Mouse (Mus musculus) kidney, postnatal 14 days (tissue): ENCODE measurements at regions not wholly inside any gene's neighbourhood (a gene's known extent, or its start where the extent isn't known, plus 50 kb on each side); places are given as distances from the start of the nearest gene placed in this dataset.
A peak's percentile ranks its signal among the peaks of the same experiment; 100 is the strongest.

Experiments
- DNase-seq: peaks from one replicate; pipeline ENCODE4 v3.0.0; 2022; ENCODE audit warnings: mixed read lengths

- no peak for DNase-seq
Observed at GRCm38 (mm10) chr10:67819534-67819933, 92.9 kb downstream of the Zfp365 start.

DNA sequence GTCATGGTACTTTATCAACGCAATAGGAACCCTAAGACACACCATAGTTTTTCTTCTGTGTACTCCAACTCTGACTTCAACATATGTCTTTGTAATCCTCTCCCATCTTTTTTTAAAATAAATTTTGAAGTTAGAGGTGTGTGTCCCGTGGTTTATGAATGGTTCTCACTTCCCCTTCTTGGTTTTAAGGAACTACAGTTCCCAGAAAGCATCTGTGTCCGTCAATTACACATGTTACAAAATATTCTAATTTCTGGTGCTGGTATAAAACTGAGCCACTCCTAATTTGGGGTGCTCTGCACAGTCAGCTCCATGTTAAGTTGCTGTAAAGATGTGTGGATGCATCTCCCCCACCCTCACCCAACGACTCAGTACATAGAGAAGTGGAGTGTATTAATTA is 98.6 kb downstream of the Zfp365 start:
- no peak for DNase-seq

DNA sequence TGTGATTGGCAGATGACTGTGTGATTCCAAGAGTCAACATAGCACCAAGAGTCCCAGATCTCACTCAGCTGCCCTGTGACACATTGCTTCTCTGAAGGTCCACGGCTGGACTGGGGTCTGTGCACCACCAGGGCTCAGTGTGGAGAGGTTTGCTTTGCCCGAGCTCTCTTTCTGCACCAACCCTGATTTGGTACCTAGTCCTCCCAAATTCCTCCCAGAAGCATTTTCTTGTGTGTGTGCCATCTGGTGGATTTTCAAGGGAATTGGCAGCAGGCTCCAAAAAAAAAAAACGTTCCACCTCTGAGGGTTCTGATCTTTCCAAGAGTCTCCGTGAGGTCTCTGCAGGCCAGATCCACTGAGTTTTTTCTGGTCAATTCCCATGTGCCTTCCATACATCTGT is 107.3 kb downstream of the Zfp365 start:
- DNase-seq: peak; percentile 14

DNA sequence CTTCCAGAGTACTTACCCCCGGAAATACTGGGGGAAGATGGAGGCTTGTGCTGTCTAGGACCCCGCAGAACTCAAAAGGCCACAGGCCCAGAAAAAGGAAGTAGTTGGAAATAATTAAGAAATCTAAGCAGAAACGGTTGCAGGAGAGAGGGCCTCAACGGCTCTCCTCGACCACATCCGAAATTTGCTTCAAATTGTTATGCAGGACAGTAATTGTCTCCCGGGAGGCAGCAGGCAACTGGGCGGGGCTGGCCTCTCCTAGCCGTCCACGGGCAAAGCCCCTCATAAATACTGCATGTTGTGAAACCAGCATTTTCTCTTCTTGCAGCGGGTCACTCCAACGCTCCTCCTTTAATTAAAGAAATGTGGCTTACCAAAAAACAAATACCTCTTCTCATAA is 107.8 kb downstream of the Zfp365 start:
- DNase-seq: peak; percentile 32

- DNase-seq: no peak
Observed at GRCm38 (mm10) chr10:67802156-67802555, 110.3 kb downstream of the Zfp365 start.

GRCm38 (mm10) chr10:67801619-67802018 is 110.8 kb downstream of the Zfp365 start:
- no peak for DNase-seq

DNA sequence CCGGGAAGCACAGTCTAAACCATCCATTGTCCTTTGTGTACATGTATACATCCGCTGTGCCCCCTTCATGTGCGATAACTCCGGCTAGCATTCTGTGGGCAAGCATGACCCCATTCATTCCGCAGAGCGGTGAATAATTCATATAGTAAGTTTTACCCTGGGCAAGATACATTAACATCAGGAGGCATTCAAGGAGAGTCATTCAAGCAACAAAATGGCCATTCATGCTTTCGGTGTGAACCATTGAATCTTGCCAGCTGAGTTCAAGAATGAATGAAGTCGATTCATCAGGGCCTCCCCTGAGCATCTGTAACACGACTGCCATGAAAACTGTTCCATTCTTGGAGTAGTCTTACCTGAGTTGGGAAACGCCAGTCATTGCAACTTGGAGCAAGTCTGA is 113.5 kb downstream of the Zfp365 start:
- no peak for DNase-seq

DNA sequence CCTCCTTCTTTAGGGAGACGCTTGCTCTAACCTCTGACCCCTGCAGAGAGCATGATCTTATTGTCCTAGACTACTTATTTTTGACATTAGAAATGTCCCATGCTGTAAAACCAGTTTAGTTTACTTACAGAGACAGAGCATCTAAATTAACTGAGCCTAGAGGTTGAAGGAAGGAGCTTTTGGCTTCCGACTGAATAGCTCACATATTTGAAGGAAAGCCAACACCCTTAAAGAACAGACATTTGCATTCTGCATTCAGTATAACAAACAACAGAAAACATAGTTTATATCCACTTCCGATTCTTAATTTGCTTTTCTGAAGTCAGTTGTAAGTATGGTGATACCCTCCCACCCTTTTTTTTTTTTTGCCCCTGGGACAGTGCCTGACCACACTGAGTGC is 119.3 kb downstream of the Zfp365 start:
- no peak for DNase-seq

- DNase-seq: no peak
Observed at GRCm38 (mm10) chr10:67789651-67790050, 122.8 kb downstream of the Zfp365 start.

- DNase-seq: peak; percentile 28
Observed at GRCm38 (mm10) chr10:67788116-67788515, 124.3 kb downstream of the Zfp365 start.

DNA sequence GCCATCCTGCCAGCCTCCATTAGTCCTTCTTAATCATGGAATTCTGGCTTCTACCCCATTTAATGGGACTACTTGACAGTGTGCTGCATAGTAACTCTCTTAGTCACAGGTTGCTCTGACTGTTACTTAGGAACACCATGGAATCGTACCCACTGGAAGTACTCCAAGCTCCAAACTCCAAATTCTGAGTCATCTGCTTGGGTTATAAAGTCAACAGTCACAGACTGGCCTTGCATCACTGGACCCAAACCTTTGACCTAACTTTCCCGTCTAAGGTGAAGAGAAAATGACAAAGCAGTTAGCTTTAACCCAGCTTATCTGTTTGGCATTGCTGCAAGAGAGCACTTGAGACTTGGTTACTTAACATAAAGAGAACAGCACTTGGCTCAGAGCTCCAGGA is 126.9 kb downstream of the Zfp365 start:
- DNase-seq: peak; percentile 27

GRCm38 (mm10) chr10:67778341-67778740 is 134.1 kb downstream of the Zfp365 start:
- peak; percentile 64 for DNase-seq

- DNase-seq: peak; percentile 59
Observed at GRCm38 (mm10) chr10:67777721-67778120, 134.7 kb downstream of the Zfp365 start.

DNA sequence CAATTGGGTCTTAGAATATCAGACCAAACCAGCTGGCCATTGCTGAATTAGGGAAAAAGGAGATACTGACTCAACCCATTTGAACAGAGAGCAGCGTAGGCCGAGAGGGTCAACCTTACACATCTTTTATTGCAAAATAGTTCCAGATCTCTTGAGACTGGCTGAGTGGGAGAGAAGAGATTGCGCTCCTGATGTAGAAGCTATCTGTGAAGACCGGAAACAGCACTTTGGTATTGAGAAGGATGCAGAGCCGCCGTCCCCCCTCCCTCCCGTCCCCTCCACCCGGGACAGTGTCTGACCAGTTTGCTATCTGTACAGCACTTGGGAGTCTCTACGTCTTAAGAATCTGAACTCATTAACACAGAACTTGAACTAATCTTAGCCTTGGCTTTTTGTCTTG is 135.6 kb downstream of the Zfp365 start:
- DNase-seq: peak; percentile 60

GRCm38 (mm10) chr10:67771796-67772195 is 140.7 kb downstream of the Zfp365 start:
- peak; percentile 9 for DNase-seq

DNA sequence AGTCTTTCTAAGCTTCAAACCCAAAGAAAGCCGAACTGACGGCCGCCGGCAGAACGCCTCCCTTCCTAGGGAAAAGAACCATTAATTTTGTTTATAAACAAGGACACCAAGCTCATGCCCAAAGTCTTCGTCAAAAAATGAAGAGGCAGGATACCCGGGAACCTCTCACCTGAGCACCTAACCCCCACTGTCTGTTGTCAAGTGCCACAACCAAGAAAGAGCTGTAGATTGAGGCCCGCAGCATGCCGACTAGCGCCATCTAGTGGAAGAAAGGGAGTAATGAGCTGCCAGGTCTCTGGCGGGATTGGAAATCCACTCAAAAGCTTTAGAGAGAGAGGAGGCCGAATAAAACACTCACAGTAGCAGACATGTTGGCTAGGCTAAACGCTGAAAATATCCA is 146.4 kb downstream of the Zfp365 start:
- peak; percentile 59 for DNase-seq

DNA sequence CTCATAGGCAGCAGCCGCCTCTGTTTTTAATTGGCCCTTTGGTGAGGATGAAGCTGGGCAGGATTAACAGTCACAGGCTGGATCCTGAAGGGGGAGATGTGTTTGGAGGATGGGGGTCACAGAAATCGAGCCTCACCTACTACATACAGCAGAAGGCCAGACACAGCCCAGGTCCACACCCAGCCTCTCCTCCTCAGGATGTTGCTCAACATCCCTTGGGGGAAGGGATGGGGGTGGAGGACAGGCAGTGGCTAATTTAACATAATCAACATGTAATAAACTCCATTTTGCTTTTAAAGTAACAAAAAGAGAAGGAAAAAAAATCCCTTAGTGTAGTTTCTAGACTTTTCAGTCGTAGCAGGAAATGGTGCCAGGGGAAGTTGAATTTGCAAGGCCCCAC is 152.0 kb downstream of the Zfp365 start:
- DNase-seq: peak; percentile 27

GRCm38 (mm10) chr10:67748121-67748520 is 164.3 kb downstream of the Zfp365 start:
- no peak for DNase-seq

DNA sequence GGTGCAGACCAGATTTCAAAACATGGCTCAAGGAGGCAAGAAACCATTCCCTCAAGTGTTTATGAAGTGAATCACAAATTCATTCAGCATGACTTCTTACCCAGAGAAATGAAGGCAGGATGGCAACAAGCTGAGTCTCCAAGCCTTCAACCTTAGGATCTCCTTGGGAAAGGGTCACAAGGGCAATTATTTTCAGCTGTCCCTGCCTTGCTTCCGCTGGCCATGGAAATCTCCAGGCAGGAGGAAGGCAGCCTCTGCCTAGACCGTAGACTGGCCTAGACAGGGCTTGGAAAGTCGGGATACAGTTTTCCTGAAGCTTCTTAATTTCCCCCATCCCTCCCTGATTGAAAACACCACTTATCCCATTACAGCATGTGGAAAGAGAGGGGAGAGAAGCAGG is 165.0 kb downstream of the Zfp365 start:
- DNase-seq: no peak

- peak; percentile 24 for DNase-seq
Observed at GRCm38 (mm10) chr10:67746140-67746539, 166.3 kb downstream of the Zfp365 start.

DNA sequence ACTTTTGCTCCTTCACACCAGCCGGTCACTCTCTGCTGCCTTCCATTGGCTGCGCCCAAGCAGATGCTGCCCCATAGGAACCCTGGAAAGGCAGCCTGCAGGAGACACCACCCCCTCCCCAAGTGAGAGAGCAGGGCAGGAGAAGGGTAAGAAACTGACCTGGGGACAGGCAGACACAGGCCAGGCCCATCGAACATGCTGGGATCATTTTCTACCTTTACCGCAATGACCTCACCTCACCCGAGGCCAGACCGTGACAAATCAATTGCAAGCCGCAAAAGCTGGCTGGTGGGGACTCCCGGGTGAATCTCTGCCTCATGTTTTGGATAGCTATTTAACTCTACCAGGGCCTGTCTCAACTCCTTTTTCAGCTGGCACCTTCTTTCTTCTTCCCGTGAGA is 168.9 kb downstream of the Zfp365 start:
- no peak for DNase-seq

GRCm38 (mm10) chr10:67742824-67743223 is 169.6 kb downstream of the Zfp365 start:
- no peak for DNase-seq

GRCm38 (mm10) chr10:67742305-67742704 is 170.2 kb downstream of the Zfp365 start:
- DNase-seq: peak; percentile 55

GRCm38 (mm10) chr10:67739199-67739598 is 173.3 kb downstream of the Zfp365 start:
- DNase-seq: no peak

DNA sequence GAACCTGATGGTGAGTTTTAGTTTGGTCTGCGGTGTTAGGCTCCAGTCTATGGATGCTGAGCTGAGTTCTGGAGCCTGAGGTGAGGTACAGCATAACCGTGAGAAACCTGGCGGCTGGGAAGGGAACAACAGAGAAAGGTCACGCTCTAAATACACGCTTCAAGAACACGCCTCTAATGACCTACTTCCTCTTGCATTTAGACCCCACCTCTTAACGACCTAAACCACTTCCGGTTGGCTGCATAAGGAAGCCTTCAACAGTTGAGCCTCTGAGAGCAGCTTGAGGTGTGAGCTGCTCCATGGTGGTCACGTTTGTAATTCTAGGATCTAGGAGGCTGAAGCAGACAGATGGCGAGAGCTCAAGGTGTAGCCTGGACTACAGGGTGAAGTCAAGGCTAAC is 175.8 kb downstream of the Zfp365 start:
- DNase-seq: no peak

DNA sequence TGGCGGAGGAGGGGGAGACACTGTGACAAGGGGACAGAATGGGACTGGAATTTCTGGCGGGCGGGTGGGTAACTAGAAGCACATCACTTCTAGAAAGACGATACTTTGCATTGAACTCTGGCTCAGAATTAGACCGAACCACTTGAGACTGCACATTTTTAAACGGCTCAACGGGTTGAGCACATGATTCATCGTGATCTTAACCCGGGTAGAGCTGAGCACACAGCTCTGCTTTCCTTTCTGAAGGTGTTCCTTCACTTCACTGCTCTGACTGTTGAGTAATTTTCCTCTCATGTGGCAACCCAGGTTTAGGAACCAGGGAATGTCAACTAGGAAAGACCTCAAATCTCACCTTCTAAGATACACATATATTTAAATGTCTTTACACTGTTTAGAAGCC is 180.9 kb downstream of the Zfp365 start:
- DNase-seq: no peak
